Mouse (Mus musculus): ENCODE results near the gene Hes1.

GRCm38 (mm10) chr16:30034001-30034400, 30.2 kb upstream of the Hes1 start:
- TF ChIP-seq POLR2A (IDR thresholded peaks at IDR 0.05; ENCODE audit: borderline replicate concordance, low read depth, low read length): no peak
- no peak for TF ChIP-seq CTCF (IDR thresholded peaks at IDR 0.05; ENCODE audit: low read depth, low read length)

All from bone marrow macrophage, adult 2 months (primary cell).